Mouse (Mus musculus) bone marrow macrophage, adult 2 months (primary cell): ENCODE measurements around the gene Mpc1.

Experiments
- CTCF ChIP-seq: IDR thresholded peaks from 2 replicates; pipeline ENCODE4 v1.5.1; 2012; ENCODE audit warnings: low read depth, mild to moderate bottlenecking, low read length, moderate library complexity
- POLR2A ChIP-seq: IDR thresholded peaks from 2 replicates; pipeline ENCODE4 v1.6.1; 2012; ENCODE audit warnings: mild to moderate bottlenecking, low read depth, low read length, borderline replicate concordance

GRCm38 (mm10) chr17:8234537-8234936 is 48.2 kb upstream of the Mpc1 start:
- TF ChIP-seq CTCF, result no peak
- TF ChIP-seq POLR2A, result no peak
